Mouse (Mus musculus) stomach, postnatal 0 days (tissue): Measurements from ENCODE around the gene Vps72. TPM values are rescaled to one million over a fixed set of nuclear protein-coding genes. Genes with fewer than 3 reads are reported as not detected.

Source experiments
- ATAC-seq: fragments of 200-750 bp; cut with Nextera tagmentation; 2 replicates; pipeline ENCODE4 v1.8.0; 2017; ENCODE audit not compliant: low FRiP score, low TSS enrichment
- DNase-seq: peaks from one replicate; pipeline ENCODE4 v3.0.0-alpha.2; 2016; ENCODE audit warnings: low spot score
- H3K27ac ChIP-seq: fragments of 300-500 bp; sonication (generic); replicated peaks from 2 replicates; pipeline ENCODE4 v1.5.1; 2014; ENCODE audit warnings: mild to moderate bottlenecking, control low read depth
- H3K27me3 ChIP-seq: fragments of 300-500 bp; sonication (generic); 2 replicates; pipeline ENCODE4 v1.6.1; 2014; ENCODE audit warnings: low read length; ENCODE audit not compliant: control insufficient read depth, insufficient read depth
- H3K36me3 ChIP-seq: fragments of 300-500 bp; sonication (generic); 2 replicates; pipeline ENCODE4 v1.6.1; 2014; ENCODE audit warnings: low read length, mixed read lengths; ENCODE audit not compliant: control insufficient read depth, insufficient read depth
- H3K4me1 ChIP-seq: fragments of 300-500 bp; sonication (generic); replicated peaks from 2 replicates; pipeline ENCODE4 v1.6.1; 2014; ENCODE audit warnings: antibody characterized with exemption; ENCODE audit not compliant: control insufficient read depth, insufficient read depth
- H3K4me2 ChIP-seq: fragments of 300-500 bp; sonication (generic); replicated peaks from 2 replicates; pipeline ENCODE4 v1.6.1; 2014; ENCODE audit warnings: low read depth, mild to moderate bottlenecking, control low read depth, moderate library complexity
- H3K4me3 ChIP-seq: fragments of 300-500 bp; sonication (generic); 2 replicates; pipeline ENCODE4 v1.5.1; 2014; ENCODE audit warnings: low read depth, low read length, control low read depth
- H3K9ac ChIP-seq: fragments of 300-500 bp; sonication (generic); 2 replicates; pipeline ENCODE4 v1.6.1; 2014; ENCODE audit warnings: mild to moderate bottlenecking, low read length, control low read depth, mixed read lengths
- H3K9me3 ChIP-seq: fragments of 300-500 bp; sonication (generic); 2 replicates; pipeline ENCODE4 v1.6.1; 2016; ENCODE audit warnings: low read length; ENCODE audit not compliant: control insufficient read depth
- CTCF ChIP-seq: IDR thresholded peaks from 2 replicates; pipeline ENCODE4 v1.5.1; 2016; ENCODE audit warnings: antibody characterized with exemption, low read depth, mild to moderate bottlenecking, moderate library complexity
- EP300 ChIP-seq: optimal IDR thresholded peaks from 2 replicates; pipeline ENCODE3; 2016; ENCODE audit warnings: antibody characterized with exemption
- WGBS: fragments of 180-500 bp; shearing (Covaris S2); extraction: QIAGEN DNeasy Blood & Tissue Kit; methylation state at CpG from one replicate; pipeline ENCODE4 v1.1.7; 2014; 5-methylcytosine and 5-hydroxymethylcytosine counted together
- polyA plus RNA-seq: library from polyadenylated mRNA; unstranded; fragments of >200 nt; fragmentation: Nextera tagmentation; extraction: Ambion mirVana; gene quantifications from 2 replicates; pipeline ENCODE4 v1.2.1, GENCODE M21; 2015

Vps72 gene
- polyA plus RNA-seq, 1 experiment from 2014 or later = 60.8 TPM

DNA sequence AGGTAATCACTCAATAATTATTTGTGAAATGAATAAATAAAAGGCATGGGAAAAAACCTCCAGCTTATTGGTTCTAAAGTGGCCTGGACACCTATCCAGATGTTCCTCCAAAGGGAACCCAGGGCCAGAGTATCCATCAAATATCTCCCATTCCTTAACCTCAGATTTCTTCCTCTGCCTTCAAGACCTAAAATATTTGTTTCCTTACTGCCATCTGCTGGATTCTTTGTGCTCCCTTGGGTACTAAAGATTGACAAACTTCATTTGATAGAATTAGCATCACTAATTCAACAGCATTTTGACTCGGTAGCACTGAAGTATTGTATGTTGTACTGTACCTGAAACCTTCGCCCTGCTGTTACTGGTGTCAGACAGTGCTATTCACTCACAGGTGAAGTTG is 2.9 kb upstream of the Vps72 start:
- Histone ChIP-seq H3K4me2 (no peak overlapping the region), H3K4me3 (no peak overlapping the region), H3K27ac (no peak overlapping the region), H3K36me3 (no peaks in the 10 kb centered on the region), H3K9me3 (no peaks in the 10 kb centered on the region), H3K9ac (no peak overlapping the region), H3K27me3 (no peaks in the 10 kb centered on the region), H3K4me1 (0 out of 2 replicates have a peak, but pooled peaks cover 4% of the 10 kb centered on the region)
- DNase-seq (no peak), ATAC-seq (no peak)
- TF ChIP-seq CTCF (peak; percentile 68), EP300 (no peak)
- WGBS = 63% methylated on average over 2 of the region's 2 CpGs

DNA sequence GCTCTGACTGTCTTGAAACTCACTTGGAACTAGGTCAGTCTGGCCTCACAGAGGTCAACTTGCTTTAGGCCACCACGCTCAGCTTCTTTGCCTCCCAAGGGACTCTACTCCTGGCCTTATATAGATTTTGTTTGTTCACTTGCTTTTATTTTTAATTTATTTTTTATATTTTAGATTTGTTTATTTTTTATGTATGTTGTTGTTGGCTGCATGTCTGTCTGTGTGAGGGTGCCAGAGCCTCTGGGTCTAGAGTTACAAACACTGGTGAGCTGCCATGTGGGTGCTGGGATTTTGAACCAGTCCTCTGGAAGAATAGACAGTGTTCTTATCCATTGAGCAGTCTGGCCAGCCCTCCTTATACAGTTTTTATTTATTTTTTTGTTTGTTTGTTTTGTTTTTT is 1.9 kb downstream of the Vps72 start:
- WGBS = 91% methylated on average over 1 of the region's 1 CpGs
- no peak overlapping the region for H3K9ac ChIP-seq
- H3K4me2 ChIP-seq = no peak overlapping the region
- TF ChIP-seq EP300 (no peak), CTCF (no peak)
- H3K4me1 ChIP-seq = no peaks in the 10 kb centered on the region
- no peaks in the 10 kb centered on the region for H3K9me3 ChIP-seq
- no peaks in the 10 kb centered on the region for H3K27me3 ChIP-seq
- ATAC-seq = no peak
- H3K27ac ChIP-seq = no peak overlapping the region
- H3K4me3 ChIP-seq = no peak overlapping the region
- DNase-seq = no peak
- peaks cover 6% of the 10 kb centered on the region for H3K36me3 ChIP-seq

DNA sequence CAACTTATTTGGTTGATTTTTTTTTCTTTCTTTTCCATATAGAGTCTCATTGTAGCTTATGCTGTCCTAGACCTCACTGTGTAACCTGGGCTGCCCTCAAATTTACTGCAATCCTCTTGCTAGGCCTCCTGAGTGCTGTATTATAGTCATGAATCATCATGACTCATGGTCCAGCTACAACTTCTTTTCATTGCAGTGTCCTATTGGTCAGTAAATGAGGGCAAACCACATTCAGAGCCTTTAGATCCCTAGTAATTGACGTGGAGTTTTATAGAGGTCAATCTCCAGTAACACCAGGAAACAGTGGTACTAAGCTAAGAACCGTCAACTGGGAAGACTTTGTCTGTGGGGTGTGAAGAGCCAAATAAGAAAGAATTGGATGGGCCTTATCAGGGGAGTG is 6.9 kb downstream of the Vps72 start:
- H3K4me3 ChIP-seq = no peak overlapping the region
- no peak overlapping the region for H3K9ac ChIP-seq
- WGBS = 89% methylated on average over 2 of the region's 2 CpGs
- no peak overlapping the region for H3K27ac ChIP-seq
- H3K27me3 ChIP-seq = no peaks in the 10 kb centered on the region
- DNase-seq = no peak
- H3K4me2 ChIP-seq = no peak overlapping the region
- no peaks in the 10 kb centered on the region for H3K4me1 ChIP-seq
- no peaks in the 10 kb centered on the region for H3K9me3 ChIP-seq
- H3K36me3 ChIP-seq = peaks cover 27% of the 10 kb centered on the region
- ATAC-seq = no peak
- TF ChIP-seq EP300 (no peak), CTCF (no peak)

DNA sequence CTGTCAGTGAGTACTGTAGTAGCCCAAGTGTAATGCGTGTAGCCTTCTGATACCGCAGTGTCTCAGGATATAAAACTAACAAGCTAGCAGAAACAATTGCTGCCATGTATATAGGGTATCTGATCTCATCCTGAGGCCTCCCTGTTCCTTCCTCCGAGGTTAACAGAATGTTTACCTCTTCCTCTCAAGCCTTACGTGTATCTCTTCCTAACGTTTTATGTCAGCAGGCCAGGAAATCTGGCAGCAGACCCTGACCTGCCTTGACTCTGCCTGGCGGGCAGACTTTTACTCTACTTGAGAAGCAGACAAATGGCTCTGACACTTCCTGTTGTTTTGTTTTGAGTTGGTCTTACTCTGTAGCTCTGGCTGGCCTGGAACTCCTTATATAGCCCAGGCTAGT is 10.8 kb downstream of the Vps72 start:
- H3K4me2 ChIP-seq = no peak overlapping the region
- no peak overlapping the region for H3K4me3 ChIP-seq
- DNase-seq (no peak), ATAC-seq (no peak)
- H3K9me3 ChIP-seq = no peaks in the 10 kb centered on the region
- H3K36me3 ChIP-seq = peaks cover 24% of the 10 kb centered on the region
- H3K27me3 ChIP-seq = no peaks in the 10 kb centered on the region
- no peak for TF ChIP-seq CTCF
- no peak for TF ChIP-seq EP300
- 0 out of 2 replicates have a peak overlapping the region, but pooled peaks have one; percentile 24 for H3K27ac ChIP-seq
- 64% methylated on average over 6 of the region's 6 CpGs for WGBS
- 0 out of 2 replicates have a peak, but pooled peaks cover 3% of the 10 kb centered on the region for H3K4me1 ChIP-seq
- H3K9ac ChIP-seq = no peak overlapping the region

DNA sequence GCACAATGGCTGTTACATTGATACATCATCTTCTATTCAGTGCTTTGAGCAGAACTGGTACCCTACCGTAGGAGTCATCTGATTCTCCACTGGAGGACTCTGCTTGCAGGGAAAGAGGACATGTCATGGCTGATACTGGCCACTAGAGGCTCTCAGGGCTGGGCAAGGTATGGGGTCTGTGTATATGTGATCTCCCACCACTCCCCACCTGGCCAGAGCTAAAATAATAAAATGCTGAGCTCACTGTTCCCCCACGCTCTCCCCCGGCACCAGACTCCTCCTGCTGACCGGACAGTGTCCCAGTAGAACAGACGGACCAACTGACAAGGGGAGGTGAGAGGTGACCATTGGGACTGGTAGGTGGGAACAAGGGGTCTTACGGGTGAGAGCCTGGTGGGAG is 13.4 kb downstream of the Vps72 start, which contains the start of gene Tmod4:
Tmod4 (plus strand) TSS at position 231 of the 400 bp plus-strand sequence.
- Histone ChIP-seq H3K4me1 (0 out of 2 replicates have a peak, but pooled peaks cover 3% of the 10 kb centered on the region), H3K4me3 (no peak within 1 kb of the TSS), H3K27me3 (no peaks in the 10 kb centered on the region), H3K36me3 (peaks cover 19% of the 10 kb centered on the region), H3K9me3 (no peaks in the 10 kb centered on the region), H3K4me2 (no peak within 1 kb of the TSS), H3K27ac (peak within 1 kb of the TSS; percentile 9), H3K9ac (peak within 1 kb of the TSS; percentile 23; the same call in 1 of the 2 replicates)
- DNase-seq (peak; percentile 30), ATAC-seq (peak; percentile 40; the same call in 1 of the 2 replicates)
- no peak for TF ChIP-seq EP300
- peak; percentile 69 for TF ChIP-seq CTCF
- 53% methylated on average over 6 of the region's 6 CpGs for WGBS

DNA sequence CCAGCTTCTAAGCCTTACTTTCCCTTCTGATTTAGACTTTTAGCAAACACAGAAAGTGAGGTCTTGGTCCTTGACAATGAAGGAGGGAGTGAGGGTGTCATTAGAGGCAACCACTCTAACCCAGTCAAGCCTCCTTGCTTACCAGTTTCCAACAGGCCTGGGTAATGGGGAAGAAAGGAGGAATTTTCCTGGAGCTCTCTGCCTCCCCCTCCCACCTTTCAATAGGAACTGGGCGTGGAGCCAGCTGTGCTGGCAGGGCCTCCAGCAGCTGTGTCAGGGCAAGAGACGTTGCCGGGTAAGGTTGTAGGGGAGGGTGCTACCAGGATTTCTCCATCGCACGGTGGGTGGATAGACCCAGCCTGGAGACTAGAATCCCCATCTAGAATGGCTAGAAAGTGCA is 14.2 kb downstream of the Vps72 start:
- Histone ChIP-seq H3K27ac (peak overlapping the region; percentile 9; the same call in 1 of the 2 replicates), H3K9me3 (no peaks in the 10 kb centered on the region), H3K4me2 (no peak overlapping the region), H3K9ac (peak overlapping the region; percentile 23; the same call in 1 of the 2 replicates), H3K4me1 (0 out of 2 replicates have a peak, but pooled peaks cover 3% of the 10 kb centered on the region), H3K27me3 (no peaks in the 10 kb centered on the region), H3K4me3 (no peak overlapping the region), H3K36me3 (peaks cover 18% of the 10 kb centered on the region)
- DNase-seq (peak; percentile 66), ATAC-seq (no peak)
- WGBS = 5% methylated on average over 5 of the region's 5 CpGs
- no peak for TF ChIP-seq CTCF
- no peak for TF ChIP-seq EP300
